Mouse (Mus musculus): ENCODE results near the gene Map3k12.

Map3k12 gene

GRCm38 (mm10) chr15:102519211-102520141, 2.6 kb upstream of the Map3k12 start:
- DNase-seq (ENCODE audit: low read depth, low spot score) = no peak

- no peak for DNase-seq (ENCODE audit: low read depth, low spot score)
Observed at GRCm38 (mm10) chr15:102518859-102519201, 2.0 kb upstream of the Map3k12 start.

GRCm38 (mm10) chr15:102517976-102518858, 1.4 kb upstream of the Map3k12 start, which contains the start of gene Tarbp2:
Gene Tarbp2 (plus strand): TSS chr15:102518192.
- peak; percentile 97 for DNase-seq (ENCODE audit: low read depth, low spot score)

GRCm38 (mm10) chr15:102517631-102517975, 739 bp upstream of the Map3k12 start:
- DNase-seq (ENCODE audit: low read depth, low spot score) = no peak

- DNase-seq (ENCODE audit: low read depth, low spot score) = no peak
Observed at GRCm38 (mm10) chr15:102516293-102516692, 571 bp downstream of the Map3k12 start.

GRCm38 (mm10) chr15:102515791-102516190, 1.1 kb downstream of the Map3k12 start:
- DNase-seq (ENCODE audit: low read depth, low spot score) = no peak

GRCm38 (mm10) chr15:102515261-102515660, 1.6 kb downstream of the Map3k12 start:
- no peak for DNase-seq (ENCODE audit: low read depth, low spot score)

GRCm38 (mm10) chr15:102513004-102513403, 3.9 kb downstream of the Map3k12 start:
- no peak for DNase-seq (ENCODE audit: low read depth, low spot score)

- DNase-seq (ENCODE audit: low read depth, low spot score) = no peak
Observed at GRCm38 (mm10) chr15:102512471-102512870, 4.4 kb downstream of the Map3k12 start.

- DNase-seq (ENCODE audit: low read depth, low spot score) = no peak
Observed at GRCm38 (mm10) chr15:102512010-102512409, 4.9 kb downstream of the Map3k12 start.

GRCm38 (mm10) chr15:102511285-102511833, 5.5 kb downstream of the Map3k12 start:
- no peak for DNase-seq (ENCODE audit: low read depth, low spot score)

GRCm38 (mm10) chr15:102510590-102511284, 6.1 kb downstream of the Map3k12 start:
- DNase-seq (ENCODE audit: low read depth, low spot score) = peak; percentile 61

- DNase-seq (ENCODE audit: low read depth, low spot score) = no peak
Observed at GRCm38 (mm10) chr15:102510110-102510509, 6.8 kb downstream of the Map3k12 start.

- no peak for DNase-seq (ENCODE audit: low read depth, low spot score)
Observed at GRCm38 (mm10) chr15:102508336-102508735, 8.5 kb downstream of the Map3k12 start.

GRCm38 (mm10) chr15:102507561-102507960, 9.3 kb downstream of the Map3k12 start:
- no peak for DNase-seq (ENCODE audit: low read depth, low spot score)

GRCm38 (mm10) chr15:102506864-102507263, 10.0 kb downstream of the Map3k12 start:
- DNase-seq (ENCODE audit: low read depth, low spot score) = no peak

GRCm38 (mm10) chr15:102506464-102506830, 10.4 kb downstream of the Map3k12 start:
- DNase-seq (ENCODE audit: low read depth, low spot score) = no peak

- DNase-seq (ENCODE audit: low read depth, low spot score) = no peak
Observed at GRCm38 (mm10) chr15:102505770-102506463, 10.9 kb downstream of the Map3k12 start.

- no peak for DNase-seq (ENCODE audit: low read depth, low spot score)
Observed at GRCm38 (mm10) chr15:102505073-102505769, 11.6 kb downstream of the Map3k12 start.

Data from retina, adult 2 months (tissue).